Mouse (Mus musculus) stomach, postnatal 0 days (tissue): ENCODE data around the gene Neurl4.

Experiments
- CTCF ChIP-seq: IDR thresholded peaks from 2 replicates; pipeline ENCODE4 v1.5.1; 2016; ENCODE audit warnings: antibody characterized with exemption, low read depth, mild to moderate bottlenecking, moderate library complexity
- EP300 ChIP-seq: optimal IDR thresholded peaks from 2 replicates; pipeline ENCODE3; 2016; ENCODE audit warnings: antibody characterized with exemption

DNA sequence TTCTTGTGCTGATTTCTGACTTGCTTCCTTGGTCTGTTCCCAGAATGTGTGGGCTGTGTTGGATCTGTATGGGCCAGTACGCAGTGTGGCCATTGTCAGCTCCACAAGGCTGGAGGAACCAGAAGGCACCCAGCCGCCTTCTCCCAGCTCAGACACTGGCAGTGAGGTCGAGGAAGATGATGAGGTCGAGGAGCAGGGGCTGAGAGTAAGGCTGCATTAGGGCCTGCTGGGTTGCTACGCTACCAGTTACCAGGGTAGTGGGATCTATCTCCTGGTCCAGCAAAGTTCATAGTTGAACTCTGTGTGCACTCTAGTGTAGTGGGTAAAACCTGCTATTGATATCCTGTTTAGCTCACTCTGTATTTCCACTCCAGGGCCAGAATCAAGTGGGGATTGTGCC is 8.3 kb downstream of the Neurl4 start:
- TF ChIP-seq CTCF (no peak), EP300 (no peak)
